Mouse (Mus musculus) limb, embryonic 15.5 days (tissue): ENCODE measurements at regions not wholly inside any gene's neighbourhood (a gene's known extent, or its start where the extent isn't known, plus 50 kb on each side); places are given as distances from the start of the nearest gene placed in this dataset.

ENCODE experiments used
- ATAC-seq: fragments of 200-750 bp; cut with Nextera tagmentation; 2 replicates; pipeline ENCODE4 v1.8.0; 2017; ENCODE audit warnings: low read depth, moderate TSS enrichment; ENCODE audit not compliant: insufficient number of reproducible peaks, low FRiP score, low TSS enrichment
- H3K27ac ChIP-seq: fragments of 300-500 bp; sonication (generic); 2 replicates; pipeline ENCODE4 v1.5.1; 2015; ENCODE audit warnings: moderate library complexity, mild to moderate bottlenecking, inconsistent platforms
- H3K27me3 ChIP-seq: fragments of 300-500 bp; sonication (generic); 2 replicates; pipeline ENCODE4 v1.6.1; 2015; ENCODE audit warnings: inconsistent platforms
- H3K36me3 ChIP-seq: fragments of 300-500 bp; sonication (generic); 2 replicates; pipeline ENCODE4 v1.6.1; 2015; ENCODE audit warnings: inconsistent platforms
- H3K4me1 ChIP-seq: fragments of 300-500 bp; sonication (generic); 2 replicates; pipeline ENCODE4 v1.6.1; 2015; ENCODE audit warnings: inconsistent platforms
- H3K4me2 ChIP-seq: fragments of 300-500 bp; sonication (generic); 2 replicates; pipeline ENCODE4 v1.6.1; 2015; ENCODE audit warnings: mild to moderate bottlenecking, inconsistent platforms
- H3K4me3 ChIP-seq: fragments of 300-500 bp; sonication (generic); 2 replicates; pipeline ENCODE4 v1.5.1; 2015; ENCODE audit warnings: mild to moderate bottlenecking, inconsistent platforms
- H3K9ac ChIP-seq: fragments of 300-500 bp; sonication (generic); 2 replicates; pipeline ENCODE4 v1.6.1; 2015; ENCODE audit warnings: inconsistent platforms
- H3K9me3 ChIP-seq: fragments of 300-500 bp; sonication (generic); 2 replicates; pipeline ENCODE4 v1.6.1; 2016; ENCODE audit warnings: inconsistent platforms
- WGBS: fragments of 180-500 bp; shearing (Covaris S2); methylation state at CpG from one replicate; pipeline ENCODE4 v1.1.7; 2015; 5-methylcytosine and 5-hydroxymethylcytosine counted together

DNA sequence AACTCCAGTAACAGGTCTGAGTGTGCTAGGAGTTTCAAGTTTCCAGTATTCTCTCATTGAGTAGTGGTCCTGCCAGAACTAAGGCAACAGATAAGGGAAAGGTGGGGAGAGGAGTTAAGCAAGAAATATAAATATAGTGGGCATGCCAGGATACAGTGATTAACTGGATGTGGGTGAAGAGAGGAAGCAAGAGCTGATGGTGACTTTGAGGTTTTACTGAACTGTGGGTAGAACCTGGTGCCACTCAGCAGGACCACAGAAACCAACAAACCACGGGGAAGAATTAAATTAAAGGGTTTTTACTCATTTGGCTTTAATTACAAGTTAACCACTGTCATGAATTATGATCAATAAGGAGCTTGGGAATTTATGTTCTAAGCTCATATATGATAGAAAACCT lies 154.5 kb upstream of the Plppr1 start:
- no peaks in the 10 kb centered on the region; the same call in 1 of the 2 replicates for H3K4me1 ChIP-seq
- WGBS = 13% methylated on average over 1 of the region's 1 CpGs
- no peaks in the 10 kb centered on the region for H3K27me3 ChIP-seq
- no peak overlapping the region for H3K9ac ChIP-seq
- no peak overlapping the region for H3K27ac ChIP-seq
- H3K36me3 ChIP-seq = no peaks in the 10 kb centered on the region
- no peaks in the 10 kb centered on the region for H3K9me3 ChIP-seq
- no peak overlapping the region for H3K4me2 ChIP-seq
- ATAC-seq = no peak
- no peak overlapping the region for H3K4me3 ChIP-seq

DNA sequence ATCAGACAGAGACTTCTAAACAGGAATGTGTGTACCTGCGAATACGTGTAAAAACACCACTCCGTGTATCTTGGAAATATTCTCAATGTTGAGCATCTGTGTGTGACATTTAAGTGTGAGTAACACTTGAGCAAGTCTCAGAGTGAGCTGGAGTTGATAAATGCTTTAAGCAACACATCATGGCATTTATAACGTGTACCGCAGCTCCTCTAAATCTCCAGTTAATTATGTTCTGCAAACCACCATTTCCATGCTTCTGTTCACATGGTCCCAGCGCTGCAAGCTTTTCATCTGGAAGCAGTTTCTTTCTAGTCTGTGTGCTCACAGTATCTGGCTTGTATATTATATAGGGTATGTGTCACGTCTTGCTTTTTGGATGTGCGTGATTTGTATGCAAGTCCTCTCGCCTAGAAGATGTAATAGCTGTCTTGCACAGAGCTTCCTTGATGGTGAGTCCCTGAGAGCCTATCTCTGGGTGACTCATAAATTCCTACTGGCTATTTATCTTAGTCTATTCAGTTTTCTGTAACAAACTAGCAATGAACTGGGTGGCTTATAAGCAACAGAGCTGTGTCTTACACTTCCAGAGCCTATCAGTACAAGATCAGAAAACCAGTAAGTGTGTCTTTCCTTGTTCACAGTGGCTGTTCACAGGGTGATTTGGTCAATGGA lies 153.7 kb upstream of the Plppr1 start:
- no peak overlapping the region for H3K4me3 ChIP-seq
- H3K27me3 ChIP-seq = no peaks in the 10 kb centered on the region
- no peaks in the 10 kb centered on the region for H3K36me3 ChIP-seq
- H3K4me1 ChIP-seq = no peaks in the 10 kb centered on the region; the same call in 1 of the 2 replicates
- no peak overlapping the region for H3K9ac ChIP-seq
- H3K27ac ChIP-seq = no peak overlapping the region
- 30% methylated on average over 9 of the region's 9 CpGs for WGBS
- no peak overlapping the region for H3K4me2 ChIP-seq
- no peak for ATAC-seq
- H3K9me3 ChIP-seq = no peaks in the 10 kb centered on the region

DNA sequence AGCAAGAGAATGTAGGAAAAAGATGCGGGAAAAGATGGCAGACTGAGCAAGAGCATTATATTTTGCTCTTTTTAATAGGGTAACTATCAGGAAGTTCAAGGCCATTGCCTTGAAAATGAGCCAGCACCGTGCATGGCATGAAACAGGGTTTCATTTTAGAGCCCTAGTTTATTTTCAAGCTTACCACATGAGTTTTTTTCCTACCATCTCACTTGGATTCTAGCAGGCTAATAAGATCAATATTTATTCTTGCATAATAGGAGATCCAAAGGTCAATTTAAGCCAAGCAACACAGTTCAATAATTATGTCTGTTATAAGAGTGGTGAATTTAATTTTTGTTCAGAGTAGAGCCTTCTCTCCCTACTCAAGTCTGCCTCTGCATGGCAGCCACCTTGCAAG lies 149.9 kb upstream of the Plppr1 start:
- 62% methylated on average over 2 of the region's 2 CpGs for WGBS

DNA sequence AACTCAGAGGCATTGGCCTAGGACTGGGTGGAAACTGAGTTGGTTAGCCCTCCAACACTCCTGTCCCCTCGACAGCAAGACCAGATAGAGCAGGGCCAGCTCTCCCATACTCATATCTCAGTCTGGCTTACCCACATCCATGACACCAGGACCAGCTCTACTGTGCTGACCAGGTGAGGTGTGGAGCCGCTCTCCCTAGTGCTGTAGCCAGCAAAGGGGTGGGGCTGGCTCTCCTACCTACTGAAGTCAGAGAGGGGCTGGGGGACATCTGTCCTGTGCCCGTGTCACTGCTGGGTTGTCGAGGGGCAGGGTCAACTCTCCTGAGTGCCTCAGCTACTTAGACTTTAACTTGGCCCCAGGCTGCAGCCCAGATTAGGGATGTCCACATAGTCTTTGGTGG lies 145.8 kb upstream of the Plppr1 start:
- H3K27ac ChIP-seq = no peak overlapping the region
- no peaks in the 10 kb centered on the region for H3K27me3 ChIP-seq
- 79% methylated on average over 4 of the region's 4 CpGs for WGBS
- H3K4me2 ChIP-seq = no peak overlapping the region
- no peak overlapping the region for H3K4me3 ChIP-seq
- no peaks in the 10 kb centered on the region for H3K4me1 ChIP-seq
- no peak overlapping the region for H3K9ac ChIP-seq
- H3K36me3 ChIP-seq = no peaks in the 10 kb centered on the region
- H3K9me3 ChIP-seq = no peaks in the 10 kb centered on the region
- no peak for ATAC-seq

More for the DNA sequence above, 149.9 kb upstream of the Plppr1 start:
- no peak overlapping the region for H3K4me2 ChIP-seq
- no peak for ATAC-seq
- H3K4me3 ChIP-seq = no peak overlapping the region
- no peaks in the 10 kb centered on the region for H3K27me3 ChIP-seq
- H3K9me3 ChIP-seq = no peaks in the 10 kb centered on the region
- no peaks in the 10 kb centered on the region for H3K36me3 ChIP-seq
- no peak overlapping the region for H3K27ac ChIP-seq
- H3K9ac ChIP-seq = no peak overlapping the region
- H3K4me1 ChIP-seq = no peaks in the 10 kb centered on the region; the same call in 1 of the 2 replicates

DNA sequence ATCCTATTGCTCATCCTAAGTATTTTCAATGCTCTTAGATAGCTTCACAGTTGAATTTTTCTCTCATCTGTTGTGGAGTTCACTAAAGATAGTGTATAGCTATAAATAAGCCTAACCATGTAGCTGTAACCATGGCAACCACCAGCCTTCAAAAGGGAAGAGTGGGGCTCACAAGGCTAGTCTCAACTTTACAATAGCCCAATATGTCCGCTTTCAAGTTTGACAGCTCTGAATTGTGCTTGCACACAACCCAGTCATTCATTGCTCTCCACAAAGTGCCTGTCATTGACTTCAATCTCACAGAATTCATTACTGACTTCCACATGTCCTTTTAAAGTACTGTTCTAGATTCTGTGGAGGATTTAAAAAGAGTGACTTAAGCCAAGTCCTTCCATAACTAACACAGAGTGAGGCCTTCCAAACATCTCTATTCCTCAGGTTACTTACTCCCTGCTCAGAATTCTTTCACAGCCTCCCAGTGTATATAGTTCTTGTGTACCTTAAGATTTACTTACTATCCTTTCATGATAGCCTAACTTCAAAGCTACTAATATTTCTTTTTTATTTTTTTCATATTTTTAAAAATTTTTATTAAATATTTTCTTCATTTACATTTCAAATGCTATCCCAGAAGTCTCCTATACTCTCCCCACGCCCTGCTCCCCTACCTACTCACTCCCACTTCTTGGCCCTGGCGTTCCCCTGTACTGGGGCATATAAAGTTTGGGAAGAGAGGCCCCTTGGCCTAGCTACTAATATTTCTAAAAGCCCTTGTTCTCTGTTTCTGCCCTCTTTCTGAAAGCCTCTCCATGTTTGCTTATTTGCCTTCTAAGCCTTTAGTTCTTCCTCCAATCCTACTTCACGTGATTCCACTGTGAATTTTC lies 134.3 kb upstream of the Plppr1 start:
- Histone ChIP-seq H3K27me3 (no peaks in the 10 kb centered on the region), H3K4me1 (no peaks in the 10 kb centered on the region), H3K4me3 (no peak overlapping the region), H3K9ac (no peak overlapping the region), H3K9me3 (no peaks in the 10 kb centered on the region), H3K4me2 (no peak overlapping the region), H3K36me3 (no peaks in the 10 kb centered on the region), H3K27ac (no peak overlapping the region)
- no peak for ATAC-seq
- WGBS = 58% methylated on average over 4 of the region's 4 CpGs

DNA sequence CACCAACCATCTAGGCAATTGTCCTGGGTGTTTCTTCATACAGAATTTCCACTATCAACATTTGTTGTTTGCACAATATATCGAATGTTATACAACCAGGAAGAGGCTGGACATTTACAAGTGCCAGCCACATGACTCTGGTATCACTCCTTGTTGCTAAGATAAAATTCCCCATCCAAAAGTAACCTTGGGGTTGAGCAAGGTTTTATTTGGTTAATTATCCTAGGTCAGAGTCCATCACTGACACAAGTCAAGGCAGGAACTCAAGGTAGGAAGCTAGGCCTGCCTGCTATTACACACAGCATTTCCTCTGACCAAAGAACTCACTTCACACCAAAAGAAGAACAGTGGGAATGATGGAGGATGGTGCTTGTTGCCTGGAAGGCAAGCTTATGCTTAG lies 120.7 kb upstream of the Plppr1 start:
- Histone ChIP-seq H3K36me3 (no peaks in the 10 kb centered on the region), H3K4me2 (no peak overlapping the region), H3K27ac (no peak overlapping the region), H3K4me3 (no peak overlapping the region), H3K4me1 (no peaks in the 10 kb centered on the region), H3K9ac (no peak overlapping the region), H3K9me3 (no peaks in the 10 kb centered on the region), H3K27me3 (no peaks in the 10 kb centered on the region)
- WGBS = 89% methylated on average over 1 of the region's 1 CpGs
- no peak for ATAC-seq

DNA sequence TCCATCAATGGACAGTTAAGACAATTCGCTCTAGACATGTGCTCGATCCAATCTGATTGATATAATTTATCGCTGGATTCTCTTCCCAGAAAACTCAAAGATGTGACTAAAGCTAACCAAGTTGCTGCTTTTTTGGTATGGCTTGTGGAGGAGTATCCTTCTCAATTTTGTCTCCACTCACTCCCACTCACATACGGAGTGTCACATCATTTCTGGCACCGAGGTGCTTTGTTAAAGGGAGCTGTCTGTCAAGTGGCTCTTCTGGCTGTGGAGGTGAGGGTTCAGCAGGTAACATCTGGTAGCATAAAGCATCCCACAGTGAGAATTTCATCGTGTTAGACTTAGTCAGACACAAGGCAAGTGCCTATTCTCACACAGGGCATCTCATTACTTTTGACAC lies 120.2 kb upstream of the Plppr1 start:
- Histone ChIP-seq H3K27me3 (no peaks in the 10 kb centered on the region), H3K36me3 (no peaks in the 10 kb centered on the region), H3K27ac (no peak overlapping the region), H3K4me2 (no peak overlapping the region), H3K4me3 (no peak overlapping the region), H3K9me3 (no peaks in the 10 kb centered on the region), H3K4me1 (no peaks in the 10 kb centered on the region), H3K9ac (no peak overlapping the region)
- 81% methylated on average over 6 of the region's 6 CpGs for WGBS
- ATAC-seq = no peak

DNA sequence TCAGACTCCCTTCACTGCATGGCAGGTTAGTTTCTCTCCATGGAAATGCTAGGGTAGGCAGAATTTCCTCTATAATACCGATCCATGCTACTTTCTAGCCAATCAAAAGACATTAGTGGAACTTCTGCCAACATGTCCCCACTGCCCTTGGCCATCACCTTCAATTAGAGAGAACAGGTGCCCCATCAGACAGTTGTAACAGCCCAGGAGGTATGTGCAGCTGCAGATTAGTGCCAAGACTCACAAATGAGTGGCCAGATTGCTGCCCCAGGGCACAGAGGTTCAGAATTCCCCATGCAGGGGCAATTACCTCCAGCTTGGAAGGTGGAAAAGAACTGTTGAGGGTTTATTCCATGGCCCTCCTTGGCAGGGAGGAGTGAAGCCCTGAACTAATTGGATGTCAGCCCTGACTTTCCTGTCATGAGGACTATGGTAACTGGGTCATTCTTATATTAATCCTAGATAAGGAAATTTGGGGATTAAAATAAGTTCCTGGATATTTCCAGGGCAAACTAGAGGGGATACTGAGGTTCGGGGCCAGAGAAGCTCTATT lies 113.7 kb upstream of the Plppr1 start:
- 62% methylated on average over 2 of the region's 2 CpGs for WGBS
- H3K27ac ChIP-seq = no peak overlapping the region
- H3K9me3 ChIP-seq = no peaks in the 10 kb centered on the region
- H3K4me3 ChIP-seq = no peak overlapping the region
- no peak overlapping the region for H3K9ac ChIP-seq
- no peak for ATAC-seq
- no peak overlapping the region for H3K4me2 ChIP-seq
- H3K36me3 ChIP-seq = no peaks in the 10 kb centered on the region
- no peaks in the 10 kb centered on the region for H3K4me1 ChIP-seq
- no peaks in the 10 kb centered on the region for H3K27me3 ChIP-seq

DNA sequence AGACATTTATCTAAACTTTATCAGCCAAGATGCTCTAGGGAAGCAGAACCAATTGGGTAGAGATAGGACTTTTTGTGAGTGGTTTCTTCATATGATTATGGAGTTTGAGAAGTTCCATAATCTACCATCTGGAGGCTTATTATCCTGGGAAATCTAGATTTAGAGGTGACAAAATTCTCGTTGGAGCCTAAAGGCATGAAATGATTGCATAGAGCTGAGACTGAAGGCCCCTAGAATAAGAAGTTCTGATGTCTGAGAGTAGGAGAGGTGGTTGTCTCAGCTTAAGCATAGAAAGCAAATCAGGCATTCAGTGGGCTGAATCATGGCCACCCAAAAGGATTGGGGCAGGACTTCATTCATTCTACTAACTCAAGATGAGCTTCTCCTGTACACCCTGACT lies 106.1 kb upstream of the Plppr1 start:
- H3K9ac ChIP-seq = no peak overlapping the region
- 69% methylated on average over 1 of the region's 1 CpGs for WGBS
- no peak overlapping the region for H3K27ac ChIP-seq
- no peak for ATAC-seq
- H3K36me3 ChIP-seq = no peaks in the 10 kb centered on the region
- H3K27me3 ChIP-seq = no peaks in the 10 kb centered on the region
- H3K4me3 ChIP-seq = no peak overlapping the region
- no peaks in the 10 kb centered on the region for H3K4me1 ChIP-seq
- no peaks in the 10 kb centered on the region for H3K9me3 ChIP-seq
- H3K4me2 ChIP-seq = no peak overlapping the region

DNA sequence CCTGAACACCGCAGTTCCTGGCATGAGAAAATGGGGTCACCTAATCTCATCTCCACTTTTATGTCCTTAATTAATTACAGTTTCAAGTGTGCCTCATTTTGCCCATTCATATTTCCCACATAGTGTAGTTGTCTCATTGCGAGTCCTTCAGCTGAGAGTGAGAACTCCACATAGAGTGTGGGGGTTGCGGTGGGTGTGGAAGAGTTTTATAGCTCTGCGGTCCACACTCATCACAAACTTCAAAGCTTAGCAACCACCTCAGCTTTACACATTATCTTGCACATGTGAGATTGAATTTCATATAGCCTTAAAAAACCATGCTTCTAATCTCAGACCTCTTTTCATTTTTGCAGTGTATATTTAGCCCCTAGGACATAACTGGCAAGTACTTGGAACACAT lies 83.3 kb upstream of the Plppr1 start:
- Histone ChIP-seq H3K4me1 (no peaks in the 10 kb centered on the region), H3K27ac (no peak overlapping the region), H3K27me3 (no peaks in the 10 kb centered on the region), H3K4me2 (no peak overlapping the region), H3K9me3 (no peaks in the 10 kb centered on the region), H3K9ac (no peak overlapping the region), H3K4me3 (no peak overlapping the region), H3K36me3 (no peaks in the 10 kb centered on the region)
- no peak for ATAC-seq
- 82% methylated on average over 4 of the region's 4 CpGs for WGBS

DNA sequence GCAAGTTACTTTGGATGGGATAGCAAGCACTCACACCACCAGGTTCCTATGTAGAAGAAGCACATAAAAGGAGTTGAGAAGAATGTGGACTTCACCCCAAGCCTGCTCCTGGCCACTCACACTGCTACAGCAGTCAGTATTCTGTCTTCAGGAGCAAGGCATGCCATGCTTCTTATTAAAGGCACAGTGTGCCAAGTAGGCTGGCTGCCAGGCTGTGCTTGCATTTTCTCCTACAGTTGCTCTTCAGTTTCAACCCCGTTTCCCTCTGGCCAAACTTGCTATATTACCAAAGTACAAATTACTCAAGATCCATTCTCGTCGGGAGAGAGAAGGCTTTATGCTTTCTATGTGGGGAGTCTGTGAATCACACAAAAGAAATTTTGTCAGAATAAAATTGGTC lies 67.1 kb upstream of the Plppr1 start:
- 52% methylated on average over 3 of the region's 3 CpGs for whole genome bisulfite sequencing

More for the DNA sequence above, 67.1 kb upstream of the Plppr1 start:
- no peak for ATAC-seq
- H3K27ac ChIP-seq = no peak overlapping the region
- no peak overlapping the region for H3K4me3 ChIP-seq
- H3K9ac ChIP-seq = no peak overlapping the region
- no peak overlapping the region for H3K4me2 ChIP-seq
- H3K27me3 ChIP-seq = no peaks in the 10 kb centered on the region
- no peaks in the 10 kb centered on the region for H3K36me3 ChIP-seq
- no peaks in the 10 kb centered on the region for H3K9me3 ChIP-seq
- H3K4me1 ChIP-seq = no peaks in the 10 kb centered on the region
